Mouse (Mus musculus): ENCODE measurements around the gene Cldn19.

The Cldn19 gene

GRCm38 (mm10) chr4:119255351-119255750 lies at the start of gene Cldn19:
Gene Cldn19, plus strand, starts transcription at chr4:119255414.
- no peak for DNase-seq (ENCODE audit: low spot score in 2 of 2)

GRCm38 (mm10) chr4:119216667-119217066 lies 38.5 kb upstream of the Cldn19 start:
- DNase-seq (ENCODE audit: low spot score in 2 of 2) = no peak

- no peak for DNase-seq (ENCODE audit: low spot score in 2 of 2)
Measured at GRCm38 (mm10) chr4:119218169-119218568, 37.0 kb upstream of the Cldn19 start, which contains the start of gene Tmem269. Gene Tmem269, minus strand, starts transcription at chr4:119218217.

- no peak for DNase-seq (ENCODE audit: low spot score in 2 of 2)
Measured at GRCm38 (mm10) chr4:119223696-119224095, 31.5 kb upstream of the Cldn19 start.

GRCm38 (mm10) chr4:119224534-119224933 lies 30.7 kb upstream of the Cldn19 start:
- no peak for DNase-seq (ENCODE audit: low spot score in 2 of 2)

- DNase-seq (ENCODE audit: low spot score in 2 of 2) = no peak
Measured at GRCm38 (mm10) chr4:119225719-119226118, 29.5 kb upstream of the Cldn19 start.

- DNase-seq (ENCODE audit: low spot score in 2 of 2) = no peak
Measured at GRCm38 (mm10) chr4:119226751-119227150, 28.5 kb upstream of the Cldn19 start.

- DNase-seq (ENCODE audit: low spot score in 2 of 2) = peak; percentile 99 to 100
Measured at GRCm38 (mm10) chr4:119232410-119233255, 22.6 kb upstream of the Cldn19 start, which contains the start of the genes AU022252 and P3h1. Gene AU022252, minus strand, starts transcription at chr4:119232712. Gene P3h1, plus strand, starts transcription at chr4:119232915.

- DNase-seq (ENCODE audit: low spot score in 2 of 2) = no peak
Measured at GRCm38 (mm10) chr4:119233256-119233901, 21.8 kb upstream of the Cldn19 start.

GRCm38 (mm10) chr4:119234348-119234747 lies 20.9 kb upstream of the Cldn19 start:
- DNase-seq (ENCODE audit: low spot score in 2 of 2) = no peak

- no peak for DNase-seq (ENCODE audit: low spot score in 2 of 2)
Measured at GRCm38 (mm10) chr4:119238661-119239060, 16.6 kb upstream of the Cldn19 start.

- peak; percentile 12 to 31 for DNase-seq (ENCODE audit: low spot score in 2 of 2)
Measured at GRCm38 (mm10) chr4:119239181-119239682, 16.0 kb upstream of the Cldn19 start.

GRCm38 (mm10) chr4:119241664-119242063 lies 13.6 kb upstream of the Cldn19 start:
- DNase-seq (ENCODE audit: low spot score in 2 of 2) = peak in 1 of 2 experiments; percentile 12

GRCm38 (mm10) chr4:119242571-119242970 lies 12.6 kb upstream of the Cldn19 start:
- DNase-seq (ENCODE audit: low spot score in 2 of 2) = no peak

- DNase-seq (ENCODE audit: low spot score in 2 of 2) = no peak
Measured at GRCm38 (mm10) chr4:119244468-119245240, 10.6 kb upstream of the Cldn19 start.

- DNase-seq (ENCODE audit: low spot score in 2 of 2) = no peak
Measured at GRCm38 (mm10) chr4:119245556-119245955, 9.7 kb upstream of the Cldn19 start.

GRCm38 (mm10) chr4:119245961-119246360 lies 9.3 kb upstream of the Cldn19 start:
- DNase-seq (ENCODE audit: low spot score in 2 of 2) = no peak

GRCm38 (mm10) chr4:119246688-119247225 lies 8.5 kb upstream of the Cldn19 start:
- no peak for DNase-seq (ENCODE audit: low spot score in 2 of 2)

- DNase-seq (ENCODE audit: low spot score in 2 of 2) = peak; percentile 46 to 52
Measured at GRCm38 (mm10) chr4:119247462-119248235, 7.6 kb upstream of the Cldn19 start.

GRCm38 (mm10) chr4:119248407-119248965 lies 6.7 kb upstream of the Cldn19 start:
- no peak for DNase-seq (ENCODE audit: low spot score in 2 of 2)
